Mouse (Mus musculus) cerebellum, adult 2 months (tissue): ENCODE measurements around the gene Tsga13. TPM values are rescaled to one million over a fixed set of nuclear protein-coding genes. Genes with fewer than 3 reads are reported as not detected.

Experiments
- DNase-seq, 2 experiments: peaks; one replicate each; pipeline ENCODE4 v3.0.0; 2021
- H3K27ac ChIP-seq: fragments of 200-500 bp; 2 replicates; pipeline ENCODE4 v1.5.1; 2012; ENCODE audit warnings: low read length, control low read depth, inconsistent platforms; ENCODE audit not compliant: insufficient read depth
- H3K27me3 ChIP-seq: fragments of 200-500 bp; 2 replicates; pipeline ENCODE4 v1.6.1; 2012; ENCODE audit warnings: inconsistent platforms, mild to moderate bottlenecking, low read length, moderate library complexity; ENCODE audit not compliant: control insufficient read depth, insufficient read depth
- H3K4me1 ChIP-seq: fragments of 200-500 bp; 2 replicates; pipeline ENCODE4 v1.6.1; 2011; ENCODE audit warnings: low read length; ENCODE audit not compliant: control insufficient read depth, insufficient read depth
- H3K4me3 ChIP-seq: fragments of 200-500 bp; replicated peaks from 2 replicates; pipeline ENCODE3; 2011; ENCODE audit warnings: mild to moderate bottlenecking, low read depth, low read length, control low read depth; ENCODE audit not compliant: insufficient read depth
- CTCF ChIP-seq: fragments of 200-500 bp; IDR thresholded peaks from 2 replicates; pipeline ENCODE4 v1.5.1; 2011; ENCODE audit warnings: low read depth, mild to moderate bottlenecking, control low read depth, low read length, moderate library complexity, borderline replicate concordance; ENCODE audit not compliant: insufficient read depth
- POLR2A ChIP-seq: fragments of 200-500 bp; IDR thresholded peaks from 2 replicates; pipeline ENCODE4 v1.6.1; 2011; ENCODE audit warnings: low read length, control low read depth, borderline replicate concordance; ENCODE audit not compliant: insufficient read depth
- WGBS: fragments of 180-500 bp; shearing (Covaris S2); methylation state at CpG from one replicate; pipeline ENCODE4 v1.1.7; 2018; 5-methylcytosine and 5-hydroxymethylcytosine counted together
- polyA plus RNA-seq: library from polyadenylated mRNA; depleted of rRNA; stranded (reverse); fragments of >200 nt; gene quantifications from 2 replicates; pipeline ENCODE4 v1.2.3, GENCODE M21; 2012; rRNA removed

Tsga13 gene
- polyA plus RNA-seq, 1 experiment, result not detected

- no peak for DNase-seq
- WGBS, result 94% methylated on average over 3 of the region's 3 CpGs
- Histone ChIP-seq H3K4me1 (no peaks in the 10 kb centered on the region), H3K4me3 (no peak overlapping the region), H3K27me3 (no peaks in the 10 kb centered on the region), H3K27ac (no peak overlapping the region)
- TF ChIP-seq POLR2A (no peak), CTCF (no peak)
Observed at GRCm38 (mm10) chr6:30884856-30885255, 30.5 kb downstream of the Tsga13 start.

GRCm38 (mm10) chr6:30883491-30883890, 31.9 kb downstream of the Tsga13 start:
- peak; percentile 61 to 82 for DNase-seq
- Histone ChIP-seq H3K27me3 (no peaks in the 10 kb centered on the region), H3K4me3 (no peak overlapping the region), H3K27ac (no peak overlapping the region), H3K4me1 (no peaks in the 10 kb centered on the region)
- TF ChIP-seq CTCF (no peak), POLR2A (no peak)
- WGBS, result 31% methylated on average over 4 of the region's 4 CpGs

- Histone ChIP-seq H3K27me3 (no peaks in the 10 kb centered on the region), H3K27ac (no peak overlapping the region), H3K4me1 (no peaks in the 10 kb centered on the region), H3K4me3 (no peak overlapping the region)
- no peak for DNase-seq
- TF ChIP-seq POLR2A, result no peak
- no peak for TF ChIP-seq CTCF
Observed at GRCm38 (mm10) chr6:30876661-30877060, 38.7 kb downstream of the Tsga13 start.

- no peaks in the 10 kb centered on the region for H3K27me3 ChIP-seq
- WGBS, result 91% methylated on average over 1 of the region's 1 CpGs
- no peak overlapping the region for H3K4me3 ChIP-seq
- DNase-seq, result no peak
- TF ChIP-seq CTCF, result no peak
- TF ChIP-seq POLR2A, result no peak
- no peaks in the 10 kb centered on the region for H3K4me1 ChIP-seq
- H3K27ac ChIP-seq, result no peak overlapping the region
Observed at GRCm38 (mm10) chr6:30866501-30866900, 48.9 kb downstream of the Tsga13 start.

GRCm38 (mm10) chr6:30865031-30865678, 50.2 kb downstream of the Tsga13 start:
- Histone ChIP-seq H3K4me1 (no peaks in the 10 kb centered on the region), H3K27ac (no peak overlapping the region), H3K4me3 (no peak overlapping the region), H3K27me3 (no peaks in the 10 kb centered on the region)
- WGBS, result 93% methylated on average over 3 of the region's 3 CpGs
- no peak for TF ChIP-seq CTCF
- no peak for TF ChIP-seq POLR2A
- no peak for DNase-seq

- DNase-seq, result no peak
- no peak overlapping the region for H3K4me3 ChIP-seq
- no peak for TF ChIP-seq CTCF
- over 99% methylated on average over 7 of the region's 7 CpGs for WGBS
- no peak overlapping the region for H3K27ac ChIP-seq
- no peaks in the 10 kb centered on the region for H3K27me3 ChIP-seq
- H3K4me1 ChIP-seq, result no peaks in the 10 kb centered on the region
Observed at GRCm38 (mm10) chr6:30855956-30856355, 59.4 kb downstream of the Tsga13 start.

GRCm38 (mm10) chr6:30855205-30855604, 60.2 kb downstream of the Tsga13 start:
- 97% methylated on average over 2 of the region's 2 CpGs for WGBS
- Histone ChIP-seq H3K27ac (no peak overlapping the region), H3K4me3 (no peak overlapping the region), H3K4me1 (no peaks in the 10 kb centered on the region), H3K27me3 (no peaks in the 10 kb centered on the region)
- TF ChIP-seq POLR2A (no peak), CTCF (no peak)
- no peak for DNase-seq

- H3K27me3 ChIP-seq, result no peaks in the 10 kb centered on the region
- 30% methylated on average over 2 of the region's 2 CpGs for WGBS
- no peak for TF ChIP-seq POLR2A
- no peak for TF ChIP-seq CTCF
- peak; percentile 29 to 46 for DNase-seq
- no peak overlapping the region for H3K27ac ChIP-seq
- H3K4me3 ChIP-seq, result no peak overlapping the region
- peaks cover 3% of the 10 kb centered on the region; the same call in 1 of the 2 replicates for H3K4me1 ChIP-seq
Observed at GRCm38 (mm10) chr6:30849818-30850217, 65.6 kb downstream of the Tsga13 start.

Other genes starting within 250 kb of the Tsga13 start
- 4.0 and 4.1 TPM in 2 replicates for gene Cep41, start 221.8 kb downstream of the Tsga13 start, polyA plus RNA-seq
- gene Mest, start 192.0 kb downstream of the Tsga13 start, polyA plus RNA-seq, result 25.3 and 32.9 TPM in 2 replicates
- 68.2 and 73.6 TPM in 2 replicates for gene Copg2, start 18.8 kb downstream of the Tsga13 start, polyA plus RNA-seq
- gene Klf14, start 43.5 kb upstream of the Tsga13 start, polyA plus RNA-seq, result 0.05 TPM in 1 of 2 replicates, not detected in the other